Mouse (Mus musculus) liver, embryonic 16.5 days (tissue): Measurements from ENCODE around the gene Safb2. TPM values are rescaled to one million over a fixed set of nuclear protein-coding genes. Genes with fewer than 3 reads are reported as not detected.
A peak's percentile ranks its signal among the peaks of the same experiment; 100 is the strongest.
"Not testable (repeated sequence)": the region's sequence is repeated elsewhere in the genome, so short reads cannot be mapped to it uniquely, and the experiment has no call there.

Experiments used
- ATAC-seq: fragments of 200-750 bp; cut with Nextera tagmentation; 2 replicates; pipeline ENCODE4 v1.8.0; 2017; ENCODE audit warnings: low read depth, mild to moderate bottlenecking, moderate number of reproducible peaks, moderate library complexity
- H3K27ac ChIP-seq: fragments of 300-500 bp; sonication (generic); 2 replicates; pipeline ENCODE4 v1.5.1; 2014; ENCODE audit warnings: mild to moderate bottlenecking, low read length
- H3K27me3 ChIP-seq: fragments of 300-500 bp; sonication (generic); 2 replicates; pipeline ENCODE4 v1.6.1; 2014; ENCODE audit warnings: low read depth, low read length, mixed read lengths; ENCODE audit not compliant: control insufficient read depth, insufficient read depth
- H3K36me3 ChIP-seq: fragments of 300-500 bp; sonication (generic); 2 replicates; pipeline ENCODE4 v1.6.1; 2014; ENCODE audit warnings: mild to moderate bottlenecking; ENCODE audit not compliant: control insufficient read depth, insufficient read depth
- H3K4me1 ChIP-seq: fragments of 300-500 bp; sonication (generic); 2 replicates; pipeline ENCODE4 v1.6.1; 2014; ENCODE audit warnings: low read depth, low read length, mixed read lengths; ENCODE audit not compliant: control insufficient read depth
- H3K4me2 ChIP-seq: fragments of 300-500 bp; sonication (generic); 2 replicates; pipeline ENCODE4 v1.6.1; 2014; ENCODE audit warnings: low read depth, low read length, mixed read lengths
- H3K4me3 ChIP-seq: fragments of 300-500 bp; sonication (generic); 2 replicates; pipeline ENCODE4 v1.5.1; 2014; ENCODE audit warnings: low read depth, mild to moderate bottlenecking, low read length
- H3K9ac ChIP-seq: fragments of 300-500 bp; sonication (generic); 2 replicates; pipeline ENCODE4 v1.6.1; 2014; ENCODE audit warnings: low read depth, low read length
- H3K9me3 ChIP-seq: fragments of 300-500 bp; sonication (generic); replicated peaks from 2 replicates; pipeline ENCODE4 v1.6.1; 2016; ENCODE audit warnings: low read length; ENCODE audit not compliant: control insufficient read depth
- WGBS: fragments of 180-500 bp; shearing (Covaris S2); extraction: QIAGEN DNeasy Blood & Tissue Kit; methylation state at CpG from one replicate; pipeline ENCODE4 v1.1.7; 2014; ENCODE audit not compliant: insufficient replicate concordance; 5-methylcytosine and 5-hydroxymethylcytosine counted together
- polyA plus RNA-seq: library from polyadenylated mRNA; unstranded; fragments of >200 nt; fragmentation: Nextera tagmentation; extraction: Ambion mirVana; gene quantifications from 2 replicates; pipeline ENCODE4 v1.2.1, GENCODE M21; 2015

The Safb2 gene
- polyA plus RNA-seq, 1 experiment from 2014 or later, result 28.8 TPM

- peak; percentile 4; the same call in 1 of the 2 replicates for ATAC-seq
- H3K36me3 ChIP-seq, result peaks cover 13% of the 10 kb centered on the region
- H3K9me3 ChIP-seq, H3K27me3 ChIP-seq, H3K9ac ChIP-seq, H3K4me3 ChIP-seq: not testable (repeated sequence)
- peak overlapping the region; percentile 53 for H3K4me2 ChIP-seq
- H3K27ac ChIP-seq, result peak overlapping the region; percentile 83
- peaks cover 48% of the 10 kb centered on the region for H3K4me1 ChIP-seq
- 52% methylated on average over 10 of the region's 10 CpGs for WGBS
These were observed 28.2 kb upstream of the Safb2 start for GRCm38 (mm10) chr17:56612565-56612939.

- Histone ChIP-seq H3K4me3 (peak overlapping the region; percentile 43), H3K4me1 (peaks cover 48% of the 10 kb centered on the region)
- ATAC-seq, result peak; percentile 19
These were observed 27.6 kb upstream of the Safb2 start for GRCm38 (mm10) chr17:56611861-56612564.

GRCm38 (mm10) chr17:56611323-56611722 lies 26.9 kb upstream of the Safb2 start:
- no peaks in the 10 kb centered on the region for H3K27me3 ChIP-seq
- no peak overlapping the region for H3K9ac ChIP-seq
- H3K4me3 ChIP-seq, result no peak overlapping the region
- WGBS, result 71% methylated on average over 2 of the region's 2 CpGs
- H3K9me3 ChIP-seq, result no peaks in the 10 kb centered on the region
- ATAC-seq, result no peak
- peaks cover 14% of the 10 kb centered on the region for H3K36me3 ChIP-seq
- H3K4me2 ChIP-seq, result no peak overlapping the region
- peak overlapping the region; percentile 83 for H3K27ac ChIP-seq
- H3K4me1 ChIP-seq, result peaks cover 48% of the 10 kb centered on the region

More at GRCm38 (mm10) chr17:56611861-56612564, 27.6 kb upstream of the Safb2 start:
- H3K9ac ChIP-seq, result no peak overlapping the region
- H3K27me3 ChIP-seq, result no peaks in the 10 kb centered on the region
- no peaks in the 10 kb centered on the region for H3K9me3 ChIP-seq
- H3K4me2 ChIP-seq, result peak overlapping the region; percentile 53
- peak overlapping the region; percentile 83 for H3K27ac ChIP-seq
- WGBS, result 7% methylated on average over 14 of the region's 14 CpGs
- H3K36me3 ChIP-seq, result peaks cover 12% of the 10 kb centered on the region

- peaks cover 25% of the 10 kb centered on the region for H3K36me3 ChIP-seq
- peak within 1 kb of the TSS; percentile 83 for H3K27ac ChIP-seq
- H3K4me3 ChIP-seq, result peak within 1 kb of the TSS; percentile 82
- WGBS, result under 1% methylated on average over 44 of the region's 44 CpGs
- no peaks in the 10 kb centered on the region for H3K27me3 ChIP-seq
- H3K9ac ChIP-seq, result peak within 1 kb of the TSS; percentile 80
- H3K4me1 ChIP-seq, result peaks cover 44% of the 10 kb centered on the region
- peak within 1 kb of the TSS; percentile 72 for H3K4me2 ChIP-seq
- peak; percentile 83 for ATAC-seq
- H3K9me3 ChIP-seq, result no peaks in the 10 kb centered on the region
These were observed 25.2 kb upstream of the Safb2 start, which contains the start of gene 2410015M20Rik for GRCm38 (mm10) chr17:56609452-56610171. TSS of gene 2410015M20Rik (minus strand) at chr17:56609771.

- H3K4me1 ChIP-seq, result peaks cover 39% of the 10 kb centered on the region
- H3K27ac ChIP-seq, result peak overlapping the region; percentile 83
These were observed 24.3 kb upstream of the Safb2 start for GRCm38 (mm10) chr17:56608699-56609098.

GRCm38 (mm10) chr17:56607521-56608062 lies 23.2 kb upstream of the Safb2 start:
- Histone ChIP-seq H3K36me3 (peaks cover 45% of the 10 kb centered on the region), H3K4me1 (peaks cover 36% of the 10 kb centered on the region), H3K27me3 (no peaks in the 10 kb centered on the region), H3K4me2 (no peak overlapping the region), H3K4me3 (no peak overlapping the region), H3K9ac (no peak overlapping the region), H3K27ac (no peak overlapping the region), H3K9me3 (no peaks in the 10 kb centered on the region)
- ATAC-seq, result no peak
- WGBS, result 76% methylated on average over 3 of the region's 3 CpGs

More at GRCm38 (mm10) chr17:56608699-56609098, 24.3 kb upstream of the Safb2 start:
- H3K9ac ChIP-seq, result peak overlapping the region; percentile 80
- H3K4me2 ChIP-seq, result peak overlapping the region; percentile 72
- peaks cover 34% of the 10 kb centered on the region for H3K36me3 ChIP-seq
- no peaks in the 10 kb centered on the region for H3K27me3 ChIP-seq
- no peaks in the 10 kb centered on the region for H3K9me3 ChIP-seq
- ATAC-seq, result no peak
- 36% methylated on average over 5 of the region's 5 CpGs for WGBS
- peak overlapping the region; percentile 82 for H3K4me3 ChIP-seq

- Histone ChIP-seq H3K4me3 (no peak overlapping the region), H3K36me3 (peaks cover 65% of the 10 kb centered on the region), H3K4me2 (no peak overlapping the region), H3K9ac (no peak overlapping the region), H3K27ac (no peak overlapping the region), H3K9me3 (no peaks in the 10 kb centered on the region), H3K4me1 (peaks cover 14% of the 10 kb centered on the region), H3K27me3 (no peaks in the 10 kb centered on the region)
- 84% methylated on average over 9 of the region's 9 CpGs for WGBS
- ATAC-seq, result no peak
These were observed 21.0 kb upstream of the Safb2 start for GRCm38 (mm10) chr17:56605431-56605830.

- H3K4me2 ChIP-seq, result no peak overlapping the region
- H3K27me3 ChIP-seq, result no peaks in the 10 kb centered on the region
- WGBS, result 80% methylated on average over 3 of the region's 3 CpGs
- H3K36me3 ChIP-seq, result peaks cover 75% of the 10 kb centered on the region
- no peak for ATAC-seq
- no peaks in the 10 kb centered on the region for H3K9me3 ChIP-seq
- H3K4me1 ChIP-seq, result peaks cover 9% of the 10 kb centered on the region
- H3K27ac ChIP-seq, result no peak overlapping the region
- no peak overlapping the region for H3K4me3 ChIP-seq
- H3K9ac ChIP-seq, result no peak overlapping the region
These were observed 20.0 kb upstream of the Safb2 start for GRCm38 (mm10) chr17:56604422-56604821.

GRCm38 (mm10) chr17:56604070-56604380 lies 19.6 kb upstream of the Safb2 start:
- WGBS, result 89% methylated on average over 9 of the region's 9 CpGs
- ATAC-seq, result no peak
- Histone ChIP-seq H3K9ac (no peak overlapping the region), H3K27ac (no peak overlapping the region), H3K27me3 (no peaks in the 10 kb centered on the region), H3K36me3 (peaks cover 77% of the 10 kb centered on the region), H3K4me2 (no peak overlapping the region), H3K4me3 (no peak overlapping the region), H3K9me3 (no peaks in the 10 kb centered on the region), H3K4me1 (peaks cover 9% of the 10 kb centered on the region)
